Mouse (Mus musculus) urinary bladder, adult 18-20 months (tissue): ENCODE data around the gene Fam83c.

Experiments
- DNase-seq, 2 experiments: peaks; one replicate each; pipeline ENCODE4 v3.0.0; 2022; ENCODE audit warnings: low spot score in 2 of 2, mixed read lengths in 2 of 2

Fam83c gene

GRCm38 (mm10) chr2:155794674-155795445, 39.8 kb downstream of the Fam83c start:
- DNase-seq: no peak

GRCm38 (mm10) chr2:155792899-155793298, 41.8 kb downstream of the Fam83c start:
- DNase-seq: no peak

- no peak for DNase-seq
Measured at GRCm38 (mm10) chr2:155787949-155788931, 46.4 kb downstream of the Fam83c start.

- DNase-seq: no peak
Measured at GRCm38 (mm10) chr2:155786905-155787304, 47.7 kb downstream of the Fam83c start.

- no peak for DNase-seq
Measured at GRCm38 (mm10) chr2:155784534-155784933, 50.1 kb downstream of the Fam83c start.

GRCm38 (mm10) chr2:155779506-155779905, 55.1 kb downstream of the Fam83c start:
- DNase-seq: no peak

GRCm38 (mm10) chr2:155779066-155779465, 55.6 kb downstream of the Fam83c start:
- no peak for DNase-seq

GRCm38 (mm10) chr2:155778004-155778403, 56.6 kb downstream of the Fam83c start:
- DNase-seq: no peak

- no peak for DNase-seq
Measured at GRCm38 (mm10) chr2:155777688-155777985, 57.0 kb downstream of the Fam83c start.
